Mouse (Mus musculus) thymus, postnatal 36 days (tissue): ENCODE data around the gene Oxa1l.

ENCODE experiments used
- DNase-seq, 2 experiments: peaks; one replicate each; pipeline ENCODE4 v3.0.0; 2022; ENCODE audit warnings: mixed read lengths in 2 of 2

Gene Oxa1l

DNA sequence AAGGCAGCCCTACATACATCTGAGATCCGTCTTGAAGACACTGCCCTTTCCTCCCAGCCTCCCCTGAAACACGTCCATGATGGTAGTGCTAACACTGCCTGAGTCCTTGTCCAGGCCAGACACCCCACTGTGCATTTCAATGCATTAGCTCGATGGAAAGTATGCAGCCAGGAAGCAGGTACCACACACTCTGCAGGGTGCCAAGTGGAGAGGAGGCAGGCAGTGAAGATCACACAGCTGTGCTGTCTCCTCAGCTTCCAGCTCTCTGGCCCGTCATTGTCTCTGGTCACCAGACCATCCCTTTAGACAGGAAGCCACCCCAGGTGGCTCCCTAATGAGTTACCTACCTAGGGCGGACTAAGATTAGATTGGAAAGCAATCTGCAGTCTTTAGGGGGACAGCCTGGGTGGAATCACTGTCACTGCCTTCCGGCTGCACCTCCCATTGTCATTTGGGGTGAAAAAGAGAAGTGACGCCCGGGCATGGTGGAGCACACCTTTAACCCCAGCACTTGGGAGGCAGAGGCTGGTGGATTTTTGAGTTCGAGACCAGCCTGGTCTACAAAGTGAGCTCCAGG, 51.5 kb downstream of the Oxa1l start:
- no peak for DNase-seq

- peak; percentile 27 for DNase-seq
Measured at GRCm38 (mm10) chr14:54412629-54413170, 52.1 kb downstream of the Oxa1l start.

DNA sequence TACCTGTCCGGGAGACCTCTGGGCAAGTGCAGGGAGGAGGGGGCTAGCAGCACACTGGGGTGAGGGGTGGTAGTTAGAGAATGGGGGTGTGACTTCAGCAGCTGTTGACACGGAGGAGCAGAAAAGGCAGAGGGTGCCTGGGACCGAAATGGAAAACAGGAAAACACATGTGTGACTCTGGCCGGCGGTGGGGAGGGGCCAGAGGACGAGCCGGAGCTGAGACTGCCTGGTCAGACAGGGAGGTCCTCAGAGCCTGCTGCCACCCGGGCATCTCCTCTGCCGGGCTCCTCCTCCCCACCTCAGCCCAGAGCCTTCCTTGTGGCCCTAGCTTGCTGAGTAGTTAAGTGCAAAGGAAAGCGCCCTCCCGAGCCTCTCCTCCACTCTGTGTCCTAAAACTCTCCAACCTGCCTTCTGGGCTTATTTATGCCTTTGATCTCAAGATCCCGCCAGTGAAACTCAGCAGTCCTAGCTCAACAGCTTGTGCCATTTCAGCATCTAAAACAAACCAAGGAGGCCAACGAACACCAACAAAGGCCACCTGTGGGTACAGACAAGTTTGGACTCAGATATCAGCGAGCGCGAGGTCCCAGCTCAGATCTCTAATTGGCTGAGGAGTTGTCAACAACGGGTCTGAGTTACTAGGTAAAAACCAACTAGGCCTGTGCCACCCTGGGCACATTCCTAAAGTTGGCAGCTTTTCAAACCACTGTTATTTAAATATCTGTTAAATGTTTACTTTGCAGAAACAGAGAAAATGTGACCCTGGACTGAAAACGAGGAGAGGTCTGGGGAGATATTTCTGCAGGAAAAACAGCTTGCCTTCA, 53.5 kb downstream of the Oxa1l start:
- peak; percentile 33 to 45 for DNase-seq

GRCm38 (mm10) chr14:54415241-54416020, 54.8 kb downstream of the Oxa1l start:
- no peak for DNase-seq

DNA sequence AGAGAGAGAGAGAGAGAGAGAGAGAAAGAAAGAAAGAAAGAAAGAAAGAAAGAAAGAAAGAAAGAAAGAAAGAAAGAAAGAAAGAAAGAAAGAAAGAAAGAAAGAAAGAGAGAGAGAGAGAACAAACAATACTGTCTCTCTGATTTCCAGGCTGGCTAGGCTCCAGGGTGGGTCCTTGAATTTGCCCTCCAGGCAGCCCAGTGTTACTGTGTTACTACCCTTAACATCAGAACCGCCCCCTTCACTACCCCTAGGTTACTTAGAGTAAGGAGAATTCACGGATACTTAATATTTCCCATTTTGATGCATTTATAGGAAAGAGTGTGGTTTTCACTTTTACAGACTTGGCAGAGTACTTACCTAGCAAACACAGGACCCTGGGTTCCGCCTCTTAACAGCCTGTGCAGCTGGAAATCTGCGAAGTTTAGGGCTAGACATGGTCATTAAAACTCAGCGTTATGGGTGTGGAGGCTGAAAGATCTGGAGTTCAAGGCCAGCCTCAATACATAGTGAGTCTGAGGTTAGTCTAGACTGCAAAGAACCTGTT, 55.7 kb downstream of the Oxa1l start:
- no peak for DNase-seq

GRCm38 (mm10) chr14:54416830-54417229, 56.2 kb downstream of the Oxa1l start:
- DNase-seq, result no peak

- peak in 1 of 2 experiments; percentile 33 for DNase-seq
Measured at GRCm38 (mm10) chr14:54417623-54418081, 57.0 kb downstream of the Oxa1l start, which contains the start of gene Slc7a7. Gene Slc7a7, minus strand, starts transcription at chr14:54417780.
